Mouse (Mus musculus): ENCODE measurements around the gene Gm8271. TPM values are rescaled to one million over a fixed set of nuclear protein-coding genes. Genes with fewer than 3 reads are reported as not detected.
"Not testable (repeated sequence)": the region's sequence is repeated elsewhere in the genome, so short reads cannot be mapped to it uniquely, and the experiment has no call there.

Gene Gm8271
- not detected for total RNA-seq (2021)

DNA sequence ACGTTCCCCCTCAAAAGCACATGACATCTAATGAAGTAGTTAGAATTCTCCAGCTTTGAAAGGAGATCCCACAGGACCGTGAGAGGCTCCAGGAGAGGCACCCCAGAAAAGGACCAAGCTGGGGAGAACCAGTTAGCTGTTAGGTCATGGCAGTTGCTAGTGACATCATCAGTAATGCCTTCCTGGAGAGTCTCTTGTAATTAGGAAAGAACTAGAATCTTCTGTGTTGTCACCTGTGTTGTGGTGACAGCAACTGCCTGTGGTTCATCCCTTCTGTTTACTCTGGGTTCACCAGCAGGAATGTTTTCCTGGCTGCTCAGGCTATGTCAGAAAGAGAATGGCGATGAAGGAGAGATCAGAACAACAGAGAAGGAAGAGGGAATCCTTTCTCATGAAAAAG lies at the start of gene Gm8271:
Gm8271 (plus strand) TSS at position 301 of the 400 bp plus-strand sequence.
- intact Hi-C loops (cut with DNase I); DNase-seq (ENCODE audit: low spot score in 2 of 2): not testable (repeated sequence)

- DNase-seq (ENCODE audit: low spot score in 2 of 2); intact Hi-C loops (cut with DNase I): not testable (repeated sequence)
Measured at GRCm38 (mm10) chr14:5164235-5164634, 21.4 kb upstream of the Gm8271 start, which contains the start of gene Gm3317. TSS of gene Gm3317 (plus strand) at chr14:5164535.

Other genes starting within 250 kb of the Gm8271 start
- gene Gm8297, start 201.9 kb upstream of the Gm8271 start, total RNA-seq (2021), result not detected
- gene Gm3298, start 169.9 kb upstream of the Gm8271 start, total RNA-seq (2021), result 1 to 10 TPM in 1 of 2 experiments, not detected in 1; 1.4 TPM
- gene 4930555G01Rik, start 135.2 kb upstream of the Gm8271 start, total RNA-seq (2021), result not detected
- gene Gm8281, start 114.8 kb upstream of the Gm8271 start, total RNA-seq (2021), result 1 to 10 TPM in 1 of 2 experiments, under 1 TPM in 1; 0.99 to 1.4 TPM
- gene Gm8279, start 54.3 kb upstream of the Gm8271 start, total RNA-seq (2021), result not detected
- gene Gm3317, start 21.3 kb upstream of the Gm8271 start, total RNA-seq (2021), result not detected
- not detected for gene Gm3526, start 74.8 kb downstream of the Gm8271 start, total RNA-seq (2021)
- not detected for gene Gm3542, start 149.1 kb downstream of the Gm8271 start, total RNA-seq (2021)
- gene Gm3500, start 203.3 kb downstream of the Gm8271 start, total RNA-seq (2021), result not detected